Mouse (Mus musculus): ENCODE measurements around the gene Shisa8.
A peak's percentile ranks its signal among the peaks of the same experiment; 100 is the strongest.
"Not testable (repeated sequence)": the region's sequence is repeated elsewhere in the genome, so short reads cannot be mapped to it uniquely, and the experiment has no call there.

The Shisa8 gene

DNA sequence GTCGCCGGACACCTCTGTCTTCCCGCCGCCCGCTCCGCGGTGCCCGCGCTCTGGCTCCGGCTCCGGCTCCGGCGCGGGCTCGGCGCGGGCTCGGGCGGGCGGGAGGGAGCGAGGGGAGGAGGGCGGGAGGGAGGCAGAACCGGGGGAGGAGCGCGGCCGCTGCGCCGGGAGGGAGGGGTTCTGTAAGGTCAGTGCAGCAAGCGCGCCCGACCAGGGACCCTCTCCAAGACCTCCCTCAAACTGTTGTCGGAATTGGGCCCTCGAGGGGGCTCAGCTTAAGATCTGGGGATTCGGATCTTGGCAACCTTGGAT, at the start of gene Shisa8:
Gene Shisa8 (minus strand): TSS at position 64 of the 312 bp plus-strand sequence.
- DNase-seq, result peak; percentile 58

- peak; percentile 72 for DNase-seq
Measured at GRCm38 (mm10) chr15:82259510-82259909, 46.9 kb upstream of the Shisa8 start.

- DNase-seq, result peak; percentile 74
Measured at GRCm38 (mm10) chr15:82255944-82256383, 43.3 kb upstream of the Shisa8 start.

GRCm38 (mm10) chr15:82255248-82255647, 42.6 kb upstream of the Shisa8 start:
- DNase-seq, result no peak

DNA sequence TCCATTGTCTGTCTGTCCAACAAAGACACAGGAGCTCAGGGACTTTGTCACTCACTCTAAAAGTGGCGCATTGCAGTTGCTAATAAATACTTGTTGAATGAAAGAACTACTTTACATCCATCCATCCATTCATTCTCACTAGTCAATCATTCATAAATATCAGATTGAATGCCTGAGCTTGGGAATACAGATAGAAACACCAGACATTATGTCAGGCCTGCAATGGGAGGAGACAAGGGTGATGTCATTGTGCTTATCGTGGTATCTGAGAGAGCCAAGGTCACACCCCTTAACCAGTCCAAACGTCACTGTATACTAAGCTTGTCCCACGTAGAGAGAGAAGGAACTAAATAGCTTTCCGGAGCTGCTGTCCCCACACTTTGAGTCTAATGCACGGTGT, 39.5 kb upstream of the Shisa8 start, which contains the start of gene 1500009C09Rik:
Gene 1500009C09Rik (plus strand): TSS at position 301 of the 400 bp plus-strand sequence.
- DNase-seq, result no peak

- DNase-seq, result no peak
Measured at GRCm38 (mm10) chr15:82251579-82251978, 39.0 kb upstream of the Shisa8 start.

DNA sequence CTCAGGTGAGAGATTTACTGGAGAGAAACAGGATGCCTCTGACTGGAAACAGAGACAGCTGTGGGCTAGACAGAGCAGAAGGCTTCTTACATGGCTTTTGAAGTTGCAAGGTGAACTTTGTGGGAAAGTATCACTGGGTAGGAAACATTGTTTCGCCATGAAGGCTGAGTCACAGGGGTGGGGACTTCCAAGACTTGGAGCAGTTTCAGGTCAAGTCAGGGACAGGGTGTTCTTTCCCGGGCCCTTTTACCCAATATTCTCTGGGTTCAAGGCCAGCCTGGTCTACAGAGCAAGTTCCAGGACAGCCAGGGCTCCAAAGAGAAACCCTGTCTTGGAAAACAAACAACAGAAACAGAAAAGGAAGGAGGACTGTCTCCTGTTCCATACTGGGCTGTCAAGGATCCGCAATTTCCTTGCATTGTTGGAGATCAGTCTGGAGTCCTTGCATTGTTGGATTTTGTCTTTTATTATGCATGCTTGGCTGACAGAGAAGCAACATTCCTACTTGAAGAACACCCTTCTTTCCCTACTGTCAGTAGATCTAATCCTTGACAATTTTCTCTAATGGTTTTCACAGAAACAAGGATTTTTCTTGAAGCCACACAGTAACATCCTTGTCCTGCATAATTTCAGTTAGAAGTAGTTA, 34.6 kb upstream of the Shisa8 start:
- DNase-seq, result no peak

DNA sequence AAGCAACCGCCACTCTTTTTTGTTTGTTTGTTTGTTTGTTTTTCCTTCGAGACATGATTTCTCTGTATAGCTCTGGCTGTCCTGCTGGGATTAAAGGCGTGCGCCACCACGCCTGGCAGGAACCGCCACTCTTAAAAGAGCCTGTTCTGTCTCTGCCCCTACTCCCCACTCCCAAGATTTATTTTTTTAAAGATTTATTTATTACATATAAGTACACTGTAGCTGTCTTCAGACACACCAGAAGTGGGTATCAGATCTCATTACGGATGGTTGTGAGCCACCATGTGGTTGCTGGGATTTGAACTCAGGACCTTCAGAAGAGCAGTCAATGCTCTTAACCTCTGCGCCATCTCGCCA, 32.2 kb upstream of the Shisa8 start:
- not testable (repeated sequence) for DNase-seq

- peak; percentile 93 for DNase-seq
Measured at GRCm38 (mm10) chr15:82244115-82244804, 31.6 kb upstream of the Shisa8 start, which contains the start of gene Cenpm. Gene Cenpm (minus strand): TSS chr15:82244748.

GRCm38 (mm10) chr15:82243742-82244114, 31.1 kb upstream of the Shisa8 start:
- DNase-seq, result no peak

GRCm38 (mm10) chr15:82243311-82243710, 30.7 kb upstream of the Shisa8 start:
- no peak for DNase-seq

DNA sequence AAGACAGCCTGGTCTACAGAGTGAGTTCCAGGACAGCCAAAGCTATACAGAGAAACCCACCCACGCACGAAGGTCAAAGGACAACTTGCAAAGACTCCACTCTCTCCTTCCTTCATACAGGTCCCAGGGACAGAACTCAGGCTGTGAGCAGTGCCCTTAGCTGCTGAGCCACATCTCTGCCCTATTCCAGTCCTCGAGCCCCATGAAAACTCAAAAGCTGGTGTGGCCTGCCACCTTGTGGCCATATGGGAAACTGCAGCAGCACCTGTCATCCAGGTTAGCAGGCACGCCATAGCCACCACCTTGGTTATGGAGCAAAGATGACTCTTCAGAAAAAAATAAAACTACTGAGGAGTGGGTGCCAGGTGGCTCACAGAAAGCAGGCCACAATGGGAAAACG, 23.9 kb upstream of the Shisa8 start:
- DNase-seq, result peak; percentile 95

DNA sequence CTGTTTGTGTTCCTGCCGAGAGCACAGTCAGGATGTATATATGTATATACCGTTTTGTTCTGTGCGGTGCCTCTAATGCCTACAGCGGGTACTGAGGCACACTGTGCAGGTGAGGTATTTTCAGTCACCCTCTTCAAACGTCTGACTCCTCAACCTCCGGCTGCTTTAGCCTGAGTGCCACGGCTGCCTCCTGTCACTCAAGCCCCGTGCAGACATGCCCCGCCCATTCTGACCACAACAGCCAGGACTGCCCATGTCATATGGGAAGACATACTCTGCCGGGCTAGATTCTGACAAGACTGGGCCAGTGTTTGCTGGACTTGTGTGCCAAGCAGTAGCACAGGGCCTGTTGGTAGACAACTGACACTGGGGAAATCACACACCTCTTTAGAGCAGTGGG, 23.0 kb upstream of the Shisa8 start:
- no peak for DNase-seq

DNA sequence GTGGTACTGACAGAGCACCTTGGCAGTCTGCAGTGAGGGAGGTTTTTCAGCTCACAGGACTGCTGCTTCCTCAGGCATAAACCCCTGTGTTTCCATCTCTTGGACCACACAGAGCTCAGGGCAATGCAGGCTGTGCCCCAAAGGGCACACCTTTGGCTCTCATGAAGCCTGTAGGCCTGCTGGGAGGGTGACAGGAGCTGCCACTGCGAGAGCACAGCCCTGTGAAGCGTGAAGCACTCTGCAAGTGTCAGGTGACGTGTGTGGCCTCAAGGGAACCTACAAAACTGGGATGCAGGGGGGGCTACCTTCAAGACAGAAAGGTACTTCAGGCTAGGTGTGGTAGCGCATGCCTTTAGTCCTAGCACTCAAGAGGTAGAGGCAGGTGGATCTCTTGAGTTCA, 20.0 kb upstream of the Shisa8 start:
- no peak for DNase-seq

DNA sequence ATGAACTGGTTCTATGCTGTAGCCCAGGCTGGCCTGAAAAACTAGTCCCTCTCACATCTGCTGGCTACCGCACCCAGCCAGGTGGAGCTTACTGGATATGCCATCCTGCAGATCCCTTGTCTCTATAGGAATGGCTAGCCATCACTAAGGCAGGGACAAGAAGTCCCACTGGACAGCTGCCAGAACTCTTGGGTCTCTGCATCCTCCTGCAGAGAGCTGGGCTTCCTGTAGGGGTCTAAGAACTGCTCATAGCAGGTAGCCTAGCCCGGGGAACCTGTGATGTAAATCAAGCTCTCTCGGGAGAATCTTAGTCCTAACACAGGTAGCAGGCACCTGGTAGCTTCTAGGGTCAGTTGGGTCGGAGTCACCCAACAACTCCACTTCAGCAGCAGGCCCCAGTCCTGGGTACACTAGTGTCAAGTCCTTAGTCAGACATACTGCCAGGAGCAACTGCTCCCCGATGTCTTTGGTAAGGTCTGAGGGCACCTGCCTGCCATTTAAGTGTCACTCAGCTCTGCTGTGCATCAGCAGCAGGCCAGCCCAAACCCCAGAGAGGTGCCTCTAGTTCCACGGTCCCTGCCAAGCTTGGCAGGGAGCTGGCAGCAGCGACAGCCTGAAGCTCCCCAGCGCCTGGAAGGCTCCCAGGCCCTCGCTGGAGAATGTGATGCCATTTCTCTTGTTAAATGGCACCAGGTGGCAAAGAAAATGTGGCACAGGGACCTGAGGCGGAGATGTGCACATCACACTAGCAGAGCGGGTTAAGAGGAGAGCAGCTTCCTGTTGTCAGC, 19.2 kb upstream of the Shisa8 start:
- peak; percentile 84 for DNase-seq

DNA sequence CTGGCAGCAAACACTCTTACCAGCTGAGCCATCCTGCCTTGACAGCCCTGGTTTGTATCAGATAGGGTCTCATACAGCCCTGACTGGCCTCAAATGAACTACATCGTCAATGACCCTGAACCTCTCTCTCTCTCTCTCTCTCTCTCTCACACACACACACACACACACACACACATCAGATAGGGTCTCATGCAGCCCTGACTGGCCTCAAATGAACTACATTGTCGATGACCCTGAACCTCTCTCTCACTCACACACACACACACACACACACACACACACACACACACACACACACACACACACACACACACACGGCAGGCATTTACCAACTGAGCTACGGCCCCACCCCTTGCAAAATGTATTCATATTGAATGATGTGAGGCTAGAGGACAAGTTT, 18.5 kb upstream of the Shisa8 start:
- no peak for DNase-seq

- no peak for DNase-seq
Measured at GRCm38 (mm10) chr15:82230098-82230611, 17.5 kb upstream of the Shisa8 start.

DNA sequence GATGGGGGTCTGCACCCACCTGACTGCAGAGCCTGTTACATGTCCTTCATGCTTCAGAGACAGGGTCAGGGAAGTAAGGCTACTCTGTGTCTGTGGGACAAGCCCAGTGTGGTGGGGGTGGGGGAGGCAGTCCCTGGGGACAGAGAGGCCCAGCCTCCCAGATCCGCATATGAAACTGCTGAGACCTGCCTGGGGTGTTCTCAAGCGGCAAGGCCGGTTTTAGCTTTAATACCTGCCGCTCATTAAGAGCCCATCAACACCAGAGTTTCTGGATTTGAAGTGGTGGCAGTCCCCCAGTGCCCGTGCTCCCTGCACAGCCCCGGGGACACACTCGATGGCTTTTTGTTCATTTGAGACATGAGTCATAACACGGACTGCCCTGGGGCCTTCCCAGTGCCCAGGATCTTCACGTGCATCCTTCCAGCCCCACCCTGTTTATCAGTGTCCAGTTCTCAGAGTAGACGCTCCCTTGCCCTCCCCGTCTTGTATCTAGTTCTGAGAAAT, 17.0 kb upstream of the Shisa8 start:
- DNase-seq, result no peak

GRCm38 (mm10) chr15:82225769-82226168, 13.2 kb upstream of the Shisa8 start:
- peak; percentile 13 for DNase-seq

GRCm38 (mm10) chr15:82224602-82225215, 12.1 kb upstream of the Shisa8 start:
- DNase-seq, result no peak

DNA sequence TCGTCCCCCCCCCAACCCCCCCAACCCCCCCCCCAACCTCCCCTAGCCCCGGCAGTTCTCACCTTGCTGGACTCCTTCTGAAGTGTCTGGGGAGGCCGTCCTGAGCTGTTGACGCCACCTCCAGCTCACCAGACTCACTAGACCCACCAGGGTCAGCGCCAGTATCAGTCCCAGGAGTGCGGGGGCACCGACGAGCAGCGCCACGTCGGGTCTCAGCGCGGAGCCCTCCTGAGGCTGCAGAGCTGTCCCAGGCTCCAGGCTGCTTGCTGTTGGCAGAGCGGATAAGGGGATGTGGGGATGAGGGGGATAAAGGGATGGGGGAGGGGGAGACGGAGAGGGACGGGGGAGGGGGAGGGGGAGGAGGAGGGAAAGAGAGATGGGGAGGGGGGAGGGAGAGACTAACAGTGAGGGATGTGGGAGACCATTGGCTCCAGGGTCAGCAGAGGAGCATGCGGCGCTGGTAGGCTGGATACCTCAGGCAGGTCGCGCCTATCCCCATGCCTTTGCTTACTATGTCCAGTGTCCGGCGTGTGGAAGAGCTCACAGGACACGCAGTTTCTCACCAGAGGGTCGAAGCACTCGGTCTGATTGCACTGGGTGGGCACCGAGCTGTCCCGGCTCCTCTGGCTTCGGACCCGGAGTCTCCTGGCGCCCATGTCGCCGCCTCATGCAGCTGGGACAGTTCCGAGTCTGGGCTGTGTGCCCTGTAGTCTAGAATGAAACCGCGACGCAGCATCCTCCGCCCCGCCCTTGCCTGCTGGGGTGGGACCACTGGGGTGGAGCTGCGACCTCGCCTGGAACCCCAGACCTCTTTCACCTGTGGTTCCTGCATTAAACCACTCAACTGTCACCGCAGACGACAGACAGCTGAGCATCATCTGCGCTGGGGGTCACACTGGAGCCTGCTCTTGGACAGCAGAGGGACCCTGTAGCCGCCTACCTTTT, 11.3 kb upstream of the Shisa8 start, which contains the start of gene Tnfrsf13c:
Gene Tnfrsf13c (minus strand): TSS at position 713 of the 945 bp plus-strand sequence.
- no peak for DNase-seq

GRCm38 (mm10) chr15:82223251-82223650, 10.6 kb upstream of the Shisa8 start:
- no peak for DNase-seq

All from cerebellum, adult 8-10 months (tissue).